Mouse (Mus musculus) T-helper 2 cell (primary cell): Measurements from ENCODE around the gene Nhsl2.

Source experiments
- in situ Hi-C: fragments of 300-600 bp; cut with MboI, MseI; formaldehyde crosslinking; loops from one replicate; pipeline ENCODE4 v1.15.1; 2025; ENCODE audit warnings: high pct_unique_total_duplicates

Gene Nhsl2

DNA sequence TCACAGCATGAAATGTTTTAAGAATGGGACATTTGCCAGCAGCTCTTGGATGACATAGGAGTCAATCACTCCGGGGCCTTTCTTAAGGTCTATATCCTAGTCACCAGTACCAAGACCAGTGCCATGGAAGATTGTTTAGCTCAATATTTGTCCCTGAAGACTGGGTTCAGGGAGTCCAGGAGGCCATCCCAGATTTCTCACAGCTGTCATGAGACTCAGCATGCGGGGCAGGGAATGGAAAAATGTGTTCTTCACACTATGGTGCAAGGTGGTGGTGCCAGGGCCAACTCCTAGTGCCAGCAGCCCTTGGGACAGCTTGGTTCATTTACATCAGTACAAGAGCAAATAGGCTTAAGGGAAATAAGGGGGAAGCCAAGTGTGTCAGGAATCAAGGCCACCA, 131.4 kb downstream of the Nhsl2 start:
- in situ Hi-C loops = no loop called here

GRCm38 (mm10) chrX:101981450-101981849, 132.3 kb downstream of the Nhsl2 start:
- in situ Hi-C loops = no loop called here

DNA sequence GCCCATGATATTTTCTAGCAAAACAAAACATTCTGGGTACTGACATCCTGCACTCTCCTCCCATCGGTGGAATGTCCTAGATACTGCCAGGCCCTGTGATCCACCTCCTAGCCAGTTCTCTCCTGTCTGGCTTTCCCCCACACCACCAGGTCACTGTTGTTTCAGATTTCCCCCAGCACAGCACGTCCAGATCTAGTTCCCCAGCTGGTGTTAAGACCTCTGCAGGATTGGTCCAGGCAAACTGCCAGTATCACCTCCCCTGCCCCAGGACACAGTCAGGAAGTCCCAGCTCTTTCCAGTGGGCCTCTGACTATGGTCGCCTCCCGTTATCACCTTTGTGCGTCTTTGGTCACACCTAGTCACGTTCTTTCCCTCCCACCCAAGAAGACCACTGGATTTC, 134.5 kb downstream of the Nhsl2 start:
- in situ Hi-C loops = no loop called here

DNA sequence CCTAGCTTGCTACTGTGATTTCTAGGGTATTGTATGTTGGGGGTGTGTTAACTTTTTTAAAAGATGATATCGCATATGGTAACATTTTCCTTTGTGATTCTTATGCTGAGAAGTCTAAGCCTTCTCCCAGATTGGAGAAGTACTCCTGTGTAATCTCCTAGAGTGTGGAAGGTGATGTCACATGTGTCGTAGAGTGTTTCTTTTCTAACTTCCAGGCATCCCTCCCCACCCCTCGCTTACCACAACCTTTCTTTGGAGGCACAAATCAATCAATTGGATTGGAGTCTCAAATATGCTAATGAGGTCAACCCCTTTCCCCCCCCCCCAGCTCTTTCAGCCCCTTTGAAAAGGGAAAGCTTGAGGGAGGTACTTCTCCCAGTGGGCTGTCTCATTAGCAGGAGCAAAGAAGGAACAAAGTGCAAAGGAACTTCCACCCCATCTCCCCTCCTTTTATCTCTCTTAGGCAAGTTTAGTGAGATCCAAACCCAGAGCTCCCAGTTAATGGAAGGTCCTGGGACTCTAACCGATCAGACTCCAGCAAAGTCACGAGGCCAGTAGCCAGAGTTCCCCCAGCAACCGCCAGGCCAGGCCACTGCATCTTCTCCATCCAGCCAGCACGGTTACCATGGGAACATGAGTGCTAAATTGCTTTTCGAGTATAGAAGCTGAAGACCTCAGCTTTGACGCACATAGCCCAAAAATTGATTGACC, 137.6 kb downstream of the Nhsl2 start:
- in situ Hi-C loops = no loop called here

DNA sequence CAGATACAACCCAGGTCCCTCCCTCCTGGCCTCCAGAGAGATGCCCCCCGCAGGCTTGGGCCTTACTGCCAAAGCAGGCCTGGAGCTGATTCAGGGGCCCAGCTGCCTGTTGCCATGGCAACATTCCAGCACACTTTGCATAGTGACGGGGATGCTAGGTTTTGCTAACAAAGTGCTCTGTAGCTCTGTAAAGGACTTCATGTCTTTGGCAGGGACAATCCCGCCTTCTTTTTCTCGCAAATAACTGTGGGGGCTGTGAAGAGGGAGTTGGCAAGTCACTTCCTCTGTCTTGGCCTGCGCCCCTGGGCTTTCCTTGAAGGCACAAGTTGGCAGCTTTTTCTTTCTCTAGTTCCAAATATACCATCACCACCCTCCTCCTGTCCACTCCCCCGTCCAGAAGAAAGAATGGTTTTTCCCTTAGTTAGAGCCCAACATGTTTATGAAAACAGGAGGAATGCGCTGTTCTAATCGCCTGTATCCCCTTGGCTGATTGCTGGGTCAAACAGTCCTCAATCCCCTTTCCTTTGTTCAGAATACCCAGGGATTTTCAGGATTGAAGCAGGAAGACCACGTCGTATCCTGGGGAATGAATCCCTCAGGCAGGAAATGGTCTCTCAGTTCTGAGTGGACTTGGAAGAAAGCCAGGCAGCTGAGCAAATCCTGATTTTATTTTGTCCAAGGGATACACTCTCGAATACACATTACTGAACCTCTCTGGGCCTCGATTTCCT, 144.8 kb downstream of the Nhsl2 start:
- in situ Hi-C loops = no loop called here

GRCm38 (mm10) chrX:101996726-101997125, 147.5 kb downstream of the Nhsl2 start:
- in situ Hi-C loops = no loop called here

DNA sequence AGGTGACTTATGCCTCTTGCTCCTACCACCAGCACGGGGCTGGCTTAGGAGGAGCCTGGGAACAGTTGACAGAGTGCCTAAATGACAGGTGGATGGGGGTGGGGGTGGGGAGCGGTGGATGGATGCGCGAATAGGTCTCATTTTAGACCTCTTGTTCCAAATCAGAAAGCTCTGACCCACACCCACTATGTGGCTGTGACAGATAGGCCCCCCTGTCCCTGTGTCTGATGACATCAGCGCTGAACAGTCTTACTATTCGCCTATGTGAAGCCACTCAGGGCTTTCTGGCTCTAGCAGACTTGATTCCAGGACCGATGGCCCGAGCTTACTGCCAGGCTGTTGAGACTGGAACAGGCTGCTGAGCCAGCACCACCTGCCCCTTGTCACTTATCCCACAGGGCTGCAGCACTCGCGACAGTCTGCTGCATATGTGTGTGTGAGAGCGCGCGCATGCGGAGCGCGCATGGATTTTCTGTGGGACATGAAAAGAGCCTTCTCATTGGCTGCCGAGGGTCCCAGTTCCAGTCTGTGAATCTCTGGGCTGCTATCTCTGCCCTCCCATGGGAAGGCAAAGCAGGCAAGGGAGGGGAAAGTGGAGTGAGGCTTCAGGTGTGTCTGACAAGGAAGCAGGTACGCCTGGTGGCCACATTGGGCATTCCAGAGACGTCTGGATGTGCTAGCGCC, 154.6 kb downstream of the Nhsl2 start:
- in situ Hi-C loops = no loop called here

GRCm38 (mm10) chrX:102004370-102004769, 155.2 kb downstream of the Nhsl2 start:
- in situ Hi-C loops = no loop called here

- in situ Hi-C loops = no loop called here
Measured at GRCm38 (mm10) chrX:102005141-102005641, 156.0 kb downstream of the Nhsl2 start.

GRCm38 (mm10) chrX:102007935-102008334, 158.8 kb downstream of the Nhsl2 start:
- in situ Hi-C loops = no loop called here

- in situ Hi-C loops = no loop called here
Measured at GRCm38 (mm10) chrX:102017213-102017923, 168.2 kb downstream of the Nhsl2 start.

GRCm38 (mm10) chrX:102018890-102019289, 169.7 kb downstream of the Nhsl2 start:
- in situ Hi-C loops = no loop called here

DNA sequence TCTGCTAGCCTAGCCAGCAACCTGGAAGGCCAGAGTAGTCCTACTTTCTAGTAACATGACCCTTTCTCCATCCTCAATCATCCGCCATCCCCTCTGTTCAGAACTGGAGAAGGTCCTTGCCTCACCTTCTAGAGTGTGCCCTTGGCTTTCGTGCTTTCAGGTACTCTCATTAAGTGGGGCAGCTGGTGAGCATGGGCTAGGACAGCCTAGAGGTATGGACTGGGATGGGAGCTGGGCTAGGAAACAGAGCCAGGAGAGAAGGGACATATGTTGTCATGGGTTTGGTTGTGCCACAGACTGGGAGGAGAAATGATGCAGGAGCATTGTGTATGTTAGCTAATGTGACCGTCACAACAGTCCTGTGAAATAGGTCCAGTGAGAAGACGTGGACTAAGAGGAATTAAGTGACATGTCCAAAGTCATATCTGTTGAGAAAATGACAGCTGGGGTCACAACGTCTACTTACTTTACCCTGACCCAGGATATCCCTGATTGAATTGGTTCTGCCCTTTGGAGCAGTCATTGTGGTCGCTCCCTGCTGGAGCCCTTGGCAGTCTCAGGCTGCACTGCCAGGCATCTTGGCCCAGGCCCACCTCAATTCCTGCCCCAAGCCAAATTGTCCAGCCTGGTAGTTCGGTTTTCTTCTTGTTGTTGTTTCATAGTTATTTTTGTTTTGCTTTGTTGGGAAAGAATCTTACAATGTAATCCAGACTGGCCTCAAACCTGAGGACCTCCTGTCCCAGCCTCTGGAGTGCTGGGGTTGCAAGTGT, 170.5 kb downstream of the Nhsl2 start:
- in situ Hi-C loops = no loop called here

DNA sequence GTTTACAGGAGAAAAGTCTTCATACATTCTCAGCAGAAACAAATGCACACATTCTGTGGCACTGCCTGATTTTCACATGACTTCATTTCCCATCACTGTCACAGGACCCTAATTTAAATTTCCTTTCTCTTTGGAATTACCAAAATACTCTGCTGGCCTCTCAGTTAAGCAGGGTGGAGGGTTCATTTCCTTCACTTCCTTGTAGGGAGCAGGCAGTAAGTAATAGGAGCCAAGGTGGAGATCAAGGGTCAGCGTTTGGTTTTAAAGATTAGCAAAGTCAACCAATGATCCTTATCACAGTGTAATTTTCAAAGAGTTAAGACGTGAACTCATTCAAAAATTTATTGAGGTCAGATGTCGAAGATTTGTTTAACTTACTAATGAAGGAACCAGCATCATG, 175.8 kb downstream of the Nhsl2 start:
- in situ Hi-C loops = no loop called here

- in situ Hi-C loops = no loop called here
Measured at GRCm38 (mm10) chrX:102031851-102032250, 182.7 kb downstream of the Nhsl2 start.

GRCm38 (mm10) chrX:102032431-102032830, 183.2 kb downstream of the Nhsl2 start:
- in situ Hi-C loops = no loop called here

DNA sequence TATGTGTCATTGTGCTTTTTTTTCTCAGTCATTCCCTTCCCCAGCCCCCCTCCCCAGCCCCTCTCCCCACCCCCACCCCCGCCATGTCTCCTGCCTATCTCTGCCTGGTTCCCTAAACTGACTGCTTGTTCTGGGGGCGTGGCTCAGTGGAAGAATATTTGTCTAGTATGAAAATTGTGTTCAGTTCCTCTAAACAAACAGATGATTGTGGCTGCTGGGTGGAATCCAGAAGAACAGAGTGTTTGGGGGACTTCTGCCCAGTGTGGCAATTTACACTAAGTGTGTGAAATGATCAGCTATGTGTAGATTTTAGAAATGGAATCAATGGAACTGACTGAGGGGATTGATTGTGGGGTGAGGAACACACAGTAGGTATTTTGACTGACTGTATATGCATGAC, 184.4 kb downstream of the Nhsl2 start:
- in situ Hi-C loops = no loop called here

GRCm38 (mm10) chrX:102035671-102036070, 186.5 kb downstream of the Nhsl2 start:
- in situ Hi-C loops = no loop called here

DNA sequence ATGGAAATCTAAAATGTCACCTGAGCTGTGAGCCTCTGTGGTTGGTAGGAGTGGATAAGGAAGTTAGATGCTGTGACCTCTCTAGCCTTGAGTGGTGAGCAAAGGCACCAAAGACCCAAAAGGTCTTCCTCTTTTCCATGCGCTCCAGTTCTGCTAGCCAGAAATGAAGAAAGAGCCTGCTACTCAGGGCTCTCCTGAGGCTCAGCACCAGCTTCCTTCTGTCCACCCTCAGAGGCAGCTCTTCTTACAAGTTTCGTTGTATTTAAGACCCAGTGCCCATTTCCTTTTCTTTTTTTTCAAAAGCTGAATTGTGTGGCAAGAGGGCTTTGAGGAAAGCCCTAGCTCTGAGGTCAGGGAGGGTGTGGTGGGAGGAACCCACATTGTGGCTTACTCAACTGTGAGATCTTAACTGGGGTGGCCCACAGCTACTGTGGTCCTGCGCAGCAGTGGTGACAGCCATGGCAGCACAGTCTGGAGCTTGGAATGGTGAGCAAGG, 187.7 kb downstream of the Nhsl2 start:
- in situ Hi-C loops = no loop called here

DNA sequence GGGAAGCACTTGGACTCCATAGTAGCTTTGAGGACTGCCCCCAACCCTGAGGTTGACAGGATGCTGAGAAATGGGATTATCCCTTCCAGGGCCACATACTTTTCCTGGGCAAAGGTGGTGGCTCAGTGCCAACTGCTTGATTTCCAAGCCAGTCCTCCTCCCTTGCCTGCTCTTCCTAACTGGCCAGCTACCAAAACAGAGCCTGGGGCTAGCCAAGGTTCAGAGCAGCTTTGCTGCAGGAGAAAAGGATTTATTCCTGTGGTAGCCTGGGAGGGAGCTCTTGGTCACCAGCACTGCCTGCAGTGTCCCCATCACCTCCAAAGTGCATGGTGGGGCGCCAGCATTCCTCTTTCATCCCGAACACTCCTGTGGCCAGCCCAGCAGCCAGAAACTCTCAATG, 188.3 kb downstream of the Nhsl2 start:
- in situ Hi-C loops = no loop called here

DNA sequence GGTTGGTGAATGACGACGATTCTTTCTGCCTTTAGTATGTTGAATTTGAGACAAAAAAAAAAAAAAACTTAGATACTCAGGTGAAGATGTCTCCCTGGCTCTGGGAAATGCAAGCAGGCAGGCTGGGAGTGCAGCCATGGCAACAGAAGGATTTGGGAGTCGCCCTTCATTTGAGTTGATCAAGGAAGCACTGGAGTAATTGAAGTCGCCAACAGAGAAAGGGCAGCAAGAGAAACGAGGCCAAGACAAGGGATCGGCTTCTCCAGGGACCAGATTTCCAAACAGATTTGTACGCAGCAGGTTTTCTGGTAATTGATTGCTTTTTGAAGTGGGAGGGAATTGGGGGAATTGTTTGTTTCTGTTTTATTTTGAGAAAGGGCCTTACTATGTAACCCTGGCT, 192.4 kb downstream of the Nhsl2 start:
- in situ Hi-C loops = no loop called here
